Mouse (Mus musculus) limb, embryonic 14.5 days (tissue): ENCODE data around the gene Tmco1. TPM values are rescaled to one million over a fixed set of nuclear protein-coding genes. Genes with fewer than 3 reads are reported as not detected.
A peak's percentile ranks its signal among the peaks of the same experiment; 100 is the strongest.

Source experiments
- ATAC-seq: fragments of 200-750 bp; cut with Nextera tagmentation; 2 replicates; pipeline ENCODE4 v1.8.0; 2017; ENCODE audit warnings: low read depth, moderate number of reproducible peaks, moderate TSS enrichment; ENCODE audit not compliant: low FRiP score
- DNase-seq: peaks from one replicate; pipeline ENCODE4 v3.0.0-alpha.2; 2015; ENCODE audit warnings: low spot score
- H3K27ac ChIP-seq: fragments of 300-500 bp; sonication (generic); replicated peaks from 2 replicates; pipeline ENCODE4 v1.5.1; 2014; ENCODE audit warnings: low read depth, mild to moderate bottlenecking, low read length, moderate library complexity, mixed read lengths
- H3K27me3 ChIP-seq: fragments of 300-500 bp; sonication (generic); 2 replicates; pipeline ENCODE4 v1.6.1; 2014; ENCODE audit warnings: low read length, mixed read lengths; ENCODE audit not compliant: control insufficient read depth, insufficient read depth
- H3K36me3 ChIP-seq: fragments of 300-500 bp; sonication (generic); 2 replicates; pipeline ENCODE4 v1.6.1; 2014; ENCODE audit warnings: mild to moderate bottlenecking, low read length, moderate library complexity, mixed read lengths; ENCODE audit not compliant: control insufficient read depth, insufficient read depth
- H3K4me1 ChIP-seq: fragments of 300-500 bp; sonication (generic); 2 replicates; pipeline ENCODE4 v1.6.1; 2014; ENCODE audit warnings: antibody characterized with exemption, low read length, mixed read lengths; ENCODE audit not compliant: control insufficient read depth, insufficient read depth
- H3K4me2 ChIP-seq: fragments of 300-500 bp; sonication (generic); replicated peaks from 2 replicates; pipeline ENCODE4 v1.6.1; 2014; ENCODE audit warnings: low read depth, mild to moderate bottlenecking, low read length, moderate library complexity; ENCODE audit not compliant: severe bottlenecking
- H3K4me3 ChIP-seq: fragments of 300-500 bp; sonication (generic); replicated peaks from 2 replicates; pipeline ENCODE4 v1.5.1; 2014; ENCODE audit warnings: low read length
- H3K9ac ChIP-seq: fragments of 300-500 bp; sonication (generic); 2 replicates; pipeline ENCODE4 v1.6.1; 2014; ENCODE audit warnings: mild to moderate bottlenecking, low read depth, low read length, moderate library complexity; ENCODE audit not compliant: severe bottlenecking
- H3K9me3 ChIP-seq: fragments of 300-500 bp; sonication (generic); 2 replicates; pipeline ENCODE4 v1.6.1; 2016; ENCODE audit warnings: low read length; ENCODE audit not compliant: control insufficient read depth
- POLR2A ChIP-seq: fragments of 200-500 bp; IDR thresholded peaks from 2 replicates; pipeline ENCODE4 v1.8.0; 2012; ENCODE audit warnings: inconsistent platforms, mild to moderate bottlenecking, moderate library complexity, borderline replicate concordance; ENCODE audit not compliant: insufficient read depth, insufficient read length; ENCODE audit errors: extremely low read depth
- WGBS: fragments of 180-500 bp; shearing (Covaris S2); extraction: QIAGEN DNeasy Blood & Tissue Kit; methylation state at CpG from one replicate; pipeline ENCODE4 v1.1.7; 2014; 5-methylcytosine and 5-hydroxymethylcytosine counted together
- polyA plus RNA-seq, 2 experiments: library from polyadenylated mRNA; depleted of rRNA in 1 of 2; stranded (reverse) in 1 of 2; unstranded in 1 of 2; fragments of >200 nt; fragmentation: Nextera tagmentation in 1 of 2; extraction: Ambion mirVana in 1 of 2; gene quantifications; 2 replicates each; pipeline versions ENCODE4 v1.2.1 to v1.2.3; 2012 to 2014

Gene Tmco1
- polyA plus RNA-seq, 2 experiments = 73.4 to 86.5 TPM

DNA sequence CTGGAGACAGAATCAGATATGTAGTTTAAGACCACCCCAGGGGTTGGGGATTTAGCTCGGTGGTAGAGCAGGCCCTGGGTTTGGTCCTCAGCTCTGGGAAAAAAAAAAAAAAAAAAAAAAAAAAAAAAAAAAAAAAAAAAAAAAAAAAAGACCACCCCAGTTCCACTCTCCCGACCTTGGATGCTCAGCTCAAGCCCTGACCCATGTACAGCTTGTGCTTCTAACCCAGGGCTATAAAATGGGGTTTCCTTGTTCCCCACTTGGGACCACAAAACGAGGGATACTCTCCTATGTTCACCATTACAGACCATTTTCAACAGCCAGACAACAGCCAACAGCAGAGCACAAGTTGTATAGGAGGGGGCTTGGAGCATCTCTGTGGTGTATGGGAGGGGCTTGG, 41.5 kb upstream of the Tmco1 start:
- ATAC-seq (no peak), DNase-seq (no peak)
- Histone ChIP-seq H3K4me2 (no peak overlapping the region), H3K4me1 (peaks cover 38% of the 10 kb centered on the region), H3K27me3 (no peaks in the 10 kb centered on the region), H3K9me3 (no peaks in the 10 kb centered on the region), H3K27ac (no peak overlapping the region), H3K9ac (no peak overlapping the region), H3K4me3 (no peak overlapping the region), H3K36me3 (no peaks in the 10 kb centered on the region)
- TF ChIP-seq POLR2A = no peak
- 71% methylated on average over 3 of the region's 3 CpGs for WGBS

DNA sequence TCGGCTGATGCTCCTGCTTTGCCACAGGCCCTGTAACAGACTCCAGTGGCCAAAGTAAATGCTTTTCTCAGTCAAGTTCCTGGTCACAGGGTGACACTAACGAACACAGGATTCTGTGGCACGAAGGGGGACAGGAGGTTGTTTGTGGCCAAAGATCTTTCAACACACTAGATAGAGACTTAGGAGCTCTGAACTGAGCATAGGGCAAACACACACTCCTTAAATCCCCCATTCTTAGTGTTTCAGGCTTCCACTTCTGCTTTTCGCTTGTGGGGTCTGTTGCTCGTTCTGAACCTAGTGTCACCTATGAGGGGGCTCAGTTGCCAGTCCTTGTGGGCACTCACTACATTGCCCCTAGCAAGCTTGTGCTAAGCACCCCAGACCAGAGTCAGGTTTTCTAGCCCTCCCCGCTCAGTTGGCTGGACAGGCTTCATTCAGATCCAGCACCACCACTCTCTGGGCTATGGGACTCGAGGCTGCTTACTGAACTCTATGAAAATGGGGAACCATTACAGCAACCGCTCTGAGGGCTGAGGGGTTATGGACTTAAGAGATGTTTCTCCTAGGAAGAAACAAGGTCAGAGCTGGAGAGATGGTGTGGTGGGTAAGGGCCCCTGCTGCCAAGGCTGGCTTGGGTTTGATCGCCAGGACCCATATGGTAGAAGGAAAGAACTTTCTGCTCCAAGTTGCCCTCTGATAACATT, 39.7 kb upstream of the Tmco1 start:
- Histone ChIP-seq H3K36me3 (no peaks in the 10 kb centered on the region), H3K4me1 (peaks cover 41% of the 10 kb centered on the region), H3K4me3 (no peak overlapping the region), H3K27ac (peak overlapping the region; percentile 52; the same call in 1 of the 2 replicates), H3K4me2 (0 out of 2 replicates have a peak overlapping the region, but pooled peaks have one; percentile 42), H3K27me3 (no peaks in the 10 kb centered on the region), H3K9ac (no peak overlapping the region), H3K9me3 (no peaks in the 10 kb centered on the region)
- ATAC-seq (no peak), DNase-seq (no peak)
- TF ChIP-seq POLR2A = no peak
- 87% methylated on average over 9 of the region's 9 CpGs for WGBS

DNA sequence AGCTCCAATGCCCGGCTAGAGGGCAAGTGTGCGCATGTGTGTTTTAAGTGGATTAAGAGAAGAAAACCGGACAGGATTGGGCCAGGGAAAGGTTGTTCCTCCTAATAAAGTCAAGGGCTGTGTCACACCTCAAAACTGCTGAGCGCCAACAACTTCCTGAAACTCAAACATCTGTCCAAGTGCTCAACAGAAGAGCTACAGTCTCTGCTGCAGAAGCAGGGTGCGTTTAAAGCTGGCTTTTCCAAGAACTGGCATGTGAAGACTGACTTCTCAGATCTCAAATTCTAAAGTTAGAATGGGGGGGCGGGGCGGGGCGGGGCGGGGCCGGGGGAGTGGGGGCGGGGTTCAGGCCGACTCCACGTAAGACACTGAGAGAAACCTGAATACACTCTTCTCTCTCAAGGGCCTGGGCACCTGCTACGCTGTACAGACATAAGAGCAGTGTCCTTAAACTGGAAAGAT, 38.8 kb upstream of the Tmco1 start:
- Histone ChIP-seq H3K9ac (no peak overlapping the region), H3K27me3 (no peaks in the 10 kb centered on the region), H3K36me3 (no peaks in the 10 kb centered on the region), H3K4me1 (peaks cover 42% of the 10 kb centered on the region), H3K27ac (peak overlapping the region; percentile 52), H3K4me2 (peak overlapping the region; percentile 42), H3K9me3 (no peaks in the 10 kb centered on the region), H3K4me3 (no peak overlapping the region)
- DNase-seq (no peak), ATAC-seq (peak; percentile 10; the same call in 1 of the 2 replicates)
- no peak for TF ChIP-seq POLR2A
- WGBS = 26% methylated on average over 14 of the region's 14 CpGs

DNA sequence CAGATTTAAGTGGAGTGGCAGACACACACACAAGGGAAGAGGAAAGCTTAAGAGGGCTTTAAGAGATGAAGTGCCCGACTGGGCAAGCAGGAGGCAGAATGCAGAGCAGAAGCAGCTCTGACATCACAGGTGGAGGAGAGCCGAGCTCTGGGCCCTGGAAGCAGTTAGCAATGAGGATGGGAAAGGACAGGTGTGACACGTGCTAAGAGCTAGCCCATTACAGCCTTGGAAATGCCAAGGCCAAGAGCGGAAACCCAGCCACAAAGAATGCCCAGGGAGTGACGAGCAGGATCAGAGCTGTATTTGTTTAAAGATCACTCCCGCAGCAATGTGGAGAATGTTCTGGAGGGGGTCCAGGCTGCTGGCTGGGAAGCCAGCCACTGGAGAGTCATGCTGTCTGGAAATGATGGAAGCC, 38.3 kb upstream of the Tmco1 start:
- Histone ChIP-seq H3K4me3 (peak overlapping the region; percentile 4), H3K27ac (peak overlapping the region; percentile 52), H3K9ac (no peak overlapping the region), H3K4me2 (peak overlapping the region; percentile 42), H3K27me3 (no peaks in the 10 kb centered on the region), H3K4me1 (peaks cover 42% of the 10 kb centered on the region), H3K9me3 (no peaks in the 10 kb centered on the region), H3K36me3 (no peaks in the 10 kb centered on the region)
- WGBS = 19% methylated on average over 6 of the region's 6 CpGs
- no peak for TF ChIP-seq POLR2A
- DNase-seq = peak; percentile 87
- peak; percentile 73 for ATAC-seq

DNA sequence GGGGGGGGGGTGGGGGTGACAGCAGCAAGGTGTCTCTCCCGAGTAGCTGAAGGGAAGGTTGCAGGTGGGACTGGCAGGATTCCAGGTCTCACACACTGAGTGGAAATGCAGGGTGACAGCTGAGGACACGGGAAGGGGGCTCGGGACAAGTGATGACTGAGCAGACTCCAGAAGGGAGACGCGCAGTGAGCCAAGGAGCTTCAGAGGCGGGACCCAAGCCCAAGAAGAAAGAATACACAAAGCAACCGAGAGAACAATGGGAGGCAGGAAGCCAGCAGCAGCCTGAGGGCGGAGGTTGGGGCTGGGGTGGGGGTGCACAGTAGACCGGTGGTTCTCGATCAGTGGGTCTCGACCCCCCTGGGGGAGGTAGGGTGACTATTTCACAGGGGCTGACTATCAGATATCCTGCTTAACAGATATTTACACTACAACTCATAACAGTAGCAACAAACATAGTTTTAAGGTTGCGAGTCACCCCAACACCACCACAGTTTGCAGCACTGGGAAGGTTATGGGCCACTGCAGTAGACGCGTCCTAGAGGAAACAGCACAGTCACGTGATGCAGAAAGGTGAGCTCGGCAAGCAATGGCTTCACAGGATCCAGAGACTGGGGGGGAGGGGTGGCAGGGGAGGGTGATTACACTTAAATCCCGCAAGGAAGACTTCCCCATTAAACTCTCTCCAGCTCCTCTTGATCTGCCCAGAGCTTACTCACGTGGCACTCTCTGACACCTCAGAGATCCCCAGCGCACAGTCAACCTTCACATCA, 37.7 kb upstream of the Tmco1 start:
- peak overlapping the region; percentile 52 for H3K27ac ChIP-seq
- peak; percentile 71 for DNase-seq

More for the DNA sequence above, 37.7 kb upstream of the Tmco1 start:
- Histone ChIP-seq H3K4me3 (peak overlapping the region; percentile 4), H3K27me3 (no peaks in the 10 kb centered on the region), H3K4me2 (peak overlapping the region; percentile 42), H3K4me1 (peaks cover 42% of the 10 kb centered on the region), H3K36me3 (no peaks in the 10 kb centered on the region), H3K9me3 (no peaks in the 10 kb centered on the region), H3K9ac (peak overlapping the region; percentile 17; the same call in 1 of the 2 replicates)
- peak; percentile 62 for ATAC-seq
- TF ChIP-seq POLR2A = no peak
- 17% methylated on average over 19 of the region's 19 CpGs for WGBS
